Mouse (Mus musculus) E14TG2a.4 (cell line): Measurements from ENCODE around the gene Sgta.

Experiments used
- H3K27me3 ChIP-seq: 2 replicates; pipeline ENCODE4 v1.6.1; 2014; ENCODE audit warnings: low read length, control low read depth; ENCODE audit not compliant: insufficient read depth
- H3K36me3 ChIP-seq: 2 replicates; pipeline ENCODE4 v1.6.1; 2014; ENCODE audit warnings: low read length, control low read depth; ENCODE audit not compliant: insufficient read depth
- H3K4me1 ChIP-seq: replicated peaks from 2 replicates; pipeline ENCODE4 v1.6.1; 2014; ENCODE audit warnings: low read depth, low read length, control low read depth
- H3K4me3 ChIP-seq: replicated peaks from 2 replicates; pipeline ENCODE4 v1.5.1; 2014; ENCODE audit warnings: mild to moderate bottlenecking, low read length
- H3K9me3 ChIP-seq: 2 replicates; pipeline ENCODE4 v1.6.1; 2014; ENCODE audit warnings: low read length, control low read depth
- CTCF ChIP-seq: conservative IDR thresholded peaks from 2 replicates; pipeline ENCODE4 v1.5.1; 2014; ENCODE audit warnings: low read length
- NANOG ChIP-seq: IDR thresholded peaks from 2 replicates; pipeline ENCODE4 v1.6.1; 2014; ENCODE audit warnings: borderline replicate concordance, low read length, mixed read lengths
- POU5F1 ChIP-seq: IDR thresholded peaks from 2 replicates; pipeline ENCODE4 v1.6.1; 2014; ENCODE audit warnings: low read length, borderline replicate concordance

The Sgta gene

DNA sequence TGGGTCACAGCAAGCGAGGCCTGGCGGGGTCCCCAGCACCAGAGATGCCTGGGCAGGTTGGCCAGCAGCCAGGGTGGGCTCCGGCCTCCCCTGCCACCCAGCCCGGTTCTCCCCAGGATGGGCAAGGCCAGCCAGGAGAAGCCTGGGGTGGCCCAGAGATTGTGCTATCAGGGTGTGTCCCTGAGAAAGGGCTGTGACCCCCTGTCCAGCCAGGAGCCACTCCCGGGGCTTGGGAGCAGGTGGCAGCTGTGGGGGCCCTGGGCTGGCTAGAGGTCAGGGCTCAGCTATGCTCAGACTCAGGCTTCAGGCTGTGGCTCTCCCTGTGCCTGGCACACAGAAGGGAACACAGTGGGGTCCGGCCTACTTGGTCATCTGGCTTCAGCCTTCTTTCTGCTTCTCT, 40.3 kb downstream of the Sgta start:
- TF ChIP-seq POU5F1: no peak
- Histone ChIP-seq H3K4me3 (peak overlapping the region; percentile 66), H3K27me3 (peaks cover 15% of the 10 kb centered on the region), H3K4me1 (peaks cover 59% of the 10 kb centered on the region), H3K36me3 (0 out of 2 replicates have a peak, but pooled peaks cover 4% of the 10 kb centered on the region), H3K9me3 (no peaks in the 10 kb centered on the region)

- Histone ChIP-seq H3K36me3 (0 out of 2 replicates have a peak, but pooled peaks cover 4% of the 10 kb centered on the region), H3K4me3 (peak overlapping the region; percentile 66), H3K9me3 (no peaks in the 10 kb centered on the region), H3K4me1 (peaks cover 58% of the 10 kb centered on the region), H3K27me3 (peaks cover 11% of the 10 kb centered on the region; the same call in 1 of the 2 replicates)
- no peak for TF ChIP-seq POU5F1
- no peak for TF ChIP-seq NANOG
- TF ChIP-seq CTCF: no peak
Measured at GRCm38 (mm10) chr10:81018326-81018725, 41.7 kb downstream of the Sgta start.

- Histone ChIP-seq H3K4me1 (peaks cover 57% of the 10 kb centered on the region), H3K9me3 (no peaks in the 10 kb centered on the region), H3K36me3 (0 out of 2 replicates have a peak, but pooled peaks cover 4% of the 10 kb centered on the region), H3K4me3 (no peak overlapping the region), H3K27me3 (0 out of 2 replicates have a peak, but pooled peaks cover 3% of the 10 kb centered on the region)
- TF ChIP-seq CTCF (peak; percentile 98), NANOG (no peak), POU5F1 (no peak)
Measured at GRCm38 (mm10) chr10:81016645-81017044, 43.3 kb downstream of the Sgta start.

DNA sequence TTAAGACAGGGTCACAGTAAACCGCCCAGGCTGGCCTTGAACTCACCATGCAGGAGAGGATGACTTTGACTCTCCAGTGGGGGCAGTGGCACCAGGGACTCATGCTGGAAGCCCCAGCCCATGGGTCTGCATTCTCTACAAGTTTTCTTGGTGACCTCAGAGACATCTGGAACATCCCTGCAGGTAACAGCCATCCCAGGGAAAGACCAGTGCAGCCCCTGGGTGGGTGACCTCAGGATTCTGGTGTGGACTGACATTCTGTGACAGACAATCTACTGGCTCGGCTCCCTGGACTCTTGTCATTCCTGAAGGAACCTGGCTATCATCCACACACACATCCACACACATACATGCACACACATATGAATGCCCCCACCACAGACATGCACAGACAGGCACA, 44.3 kb downstream of the Sgta start:
- H3K27me3 ChIP-seq: 0 out of 2 replicates have a peak, but pooled peaks cover 3% of the 10 kb centered on the region
- H3K4me3 ChIP-seq: no peak overlapping the region
- no peak for TF ChIP-seq CTCF
- no peak for TF ChIP-seq POU5F1
- TF ChIP-seq NANOG: no peak

GRCm38 (mm10) chr10:81014393-81015384, 45.3 kb downstream of the Sgta start, which contains the start of gene Gng7:
Gng7 (minus strand) TSS chr10:81014945.
- Histone ChIP-seq H3K4me1 (peaks cover 49% of the 10 kb centered on the region), H3K36me3 (no peaks in the 10 kb centered on the region), H3K9me3 (no peaks in the 10 kb centered on the region), H3K4me3 (peak within 1 kb of the TSS; percentile 79), H3K27me3 (0 out of 2 replicates have a peak, but pooled peaks cover 3% of the 10 kb centered on the region)
- no peak for TF ChIP-seq CTCF
- no peak for TF ChIP-seq NANOG

More for the DNA sequence above, 44.3 kb downstream of the Sgta start:
- Histone ChIP-seq H3K36me3 (0 out of 2 replicates have a peak, but pooled peaks cover 4% of the 10 kb centered on the region), H3K4me1 (peaks cover 56% of the 10 kb centered on the region), H3K9me3 (no peaks in the 10 kb centered on the region)

DNA sequence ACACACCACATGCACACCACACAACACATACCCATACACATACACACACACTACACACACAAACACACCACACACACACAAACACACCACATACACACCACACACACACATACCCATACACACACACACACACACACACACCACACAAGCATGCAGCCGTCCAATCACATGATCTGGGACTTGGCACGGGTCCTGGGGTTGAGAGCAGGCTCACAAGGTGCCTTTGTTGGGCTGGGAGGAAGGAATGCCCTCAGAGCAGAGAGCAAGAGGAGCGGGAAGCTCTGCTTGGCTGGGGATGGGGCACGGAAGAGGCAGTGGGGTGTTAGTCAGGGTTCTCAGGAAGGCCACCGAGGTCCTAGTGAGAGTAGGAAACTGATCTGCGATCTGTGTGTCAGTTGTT, 49.1 kb downstream of the Sgta start:
- no peak overlapping the region for H3K4me3 ChIP-seq
- no peak for TF ChIP-seq CTCF
- no peak for TF ChIP-seq NANOG
- no peak for TF ChIP-seq POU5F1

DNA sequence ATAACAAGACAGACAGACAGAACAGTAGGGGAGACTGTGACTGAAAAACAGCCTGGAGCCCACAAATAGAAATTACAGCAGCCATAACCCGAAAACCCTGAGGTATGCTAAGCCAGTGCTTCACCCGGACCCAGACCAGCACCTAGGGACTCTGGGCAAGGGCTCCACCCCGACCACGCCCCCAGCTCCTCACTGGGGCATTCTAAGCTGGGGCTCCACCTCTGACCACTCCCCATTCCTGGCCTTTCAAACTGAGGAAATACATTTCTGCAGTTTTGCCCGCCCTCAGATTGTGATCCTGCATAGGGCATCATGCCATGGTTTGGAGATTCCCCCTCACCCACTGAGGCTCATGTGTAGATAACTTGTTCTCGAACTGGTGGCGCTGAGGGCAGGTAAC, 52.7 kb downstream of the Sgta start:
- H3K27me3 ChIP-seq: no peaks in the 10 kb centered on the region
- peaks cover 33% of the 10 kb centered on the region for H3K4me1 ChIP-seq
- H3K9me3 ChIP-seq: no peaks in the 10 kb centered on the region
- H3K4me3 ChIP-seq: no peak overlapping the region
- no peak for TF ChIP-seq CTCF
- TF ChIP-seq NANOG: no peak
- TF ChIP-seq POU5F1: no peak
- no peaks in the 10 kb centered on the region for H3K36me3 ChIP-seq

More for the DNA sequence above, 49.1 kb downstream of the Sgta start:
- Histone ChIP-seq H3K4me1 (peaks cover 41% of the 10 kb centered on the region), H3K27me3 (0 out of 2 replicates have a peak, but pooled peaks cover 3% of the 10 kb centered on the region), H3K9me3 (no peaks in the 10 kb centered on the region), H3K36me3 (no peaks in the 10 kb centered on the region)

DNA sequence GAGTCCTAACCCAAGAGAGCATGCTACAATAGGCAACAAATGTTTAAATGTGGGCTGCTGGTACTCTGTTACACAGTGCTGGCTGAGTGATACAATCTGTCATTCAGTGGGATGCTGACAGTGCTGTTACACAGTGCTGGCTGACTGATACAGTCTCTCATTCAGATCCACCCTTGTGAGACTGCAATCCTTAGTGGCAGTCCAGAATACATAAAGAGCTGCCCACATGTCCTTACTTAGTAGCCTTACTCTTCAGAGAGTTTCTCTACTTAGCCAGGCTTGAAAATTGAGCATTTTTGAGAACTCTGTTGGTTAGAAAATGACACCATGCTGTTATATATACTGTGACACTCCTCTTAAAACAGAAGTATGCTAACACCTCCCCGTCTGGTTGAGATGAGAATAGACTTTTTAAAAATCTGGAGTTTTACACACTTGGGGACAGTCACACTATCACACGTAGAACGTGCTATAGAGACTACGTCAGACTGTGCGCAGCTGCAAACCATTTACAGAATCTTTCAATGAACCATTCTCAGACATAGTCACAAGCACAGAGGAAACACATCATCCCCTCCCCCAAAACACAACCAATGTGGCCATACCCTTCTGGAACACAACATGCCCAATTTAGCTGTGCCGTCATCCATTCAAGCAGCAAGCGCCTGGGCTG, 53.8 kb downstream of the Sgta start:
- peaks cover 32% of the 10 kb centered on the region for H3K4me1 ChIP-seq
- H3K36me3 ChIP-seq: no peaks in the 10 kb centered on the region
- H3K27me3 ChIP-seq: no peaks in the 10 kb centered on the region
- H3K9me3 ChIP-seq: no peaks in the 10 kb centered on the region
- H3K4me3 ChIP-seq: no peak overlapping the region
- no peak for TF ChIP-seq NANOG
- TF ChIP-seq CTCF: no peak
- no peak for TF ChIP-seq POU5F1
